Mouse (Mus musculus): ENCODE measurements around the gene Ankrd34a.

DNA sequence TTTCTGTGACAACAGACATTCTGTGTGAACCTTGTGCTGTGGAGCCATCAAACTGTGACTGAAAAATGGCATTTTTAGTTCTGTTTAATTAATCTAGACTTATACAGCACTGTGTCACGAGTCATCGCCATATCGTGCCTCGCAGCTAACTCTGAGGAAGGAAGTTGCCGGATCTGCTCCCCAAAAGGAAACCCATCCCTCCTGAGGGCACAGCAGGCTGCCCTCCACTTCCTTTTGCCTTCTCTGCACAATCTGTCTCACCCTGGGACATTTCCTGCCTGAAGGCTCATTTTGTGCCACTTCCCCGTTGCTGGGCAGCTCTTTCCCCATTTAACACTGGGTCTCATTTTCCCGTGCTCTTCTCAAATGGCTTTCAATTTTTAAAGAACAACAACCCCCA lies 31.8 kb upstream of the Ankrd34a start:
- TF ChIP-seq CTCF (IDR thresholded peaks at IDR 0.05; ENCODE audit: borderline replicate concordance, extremely low read depth, insufficient read depth, insufficient read length) = no peak
- no peak for TF ChIP-seq POLR2A (IDR thresholded peaks at IDR 0.05; ENCODE audit: borderline replicate concordance, extremely low read depth, insufficient read depth, insufficient read length, poor library complexity, severe bottlenecking)

Measured in brain, embryonic 14.5 days (tissue).